Mouse (Mus musculus) E14TG2a.4 (cell line): ENCODE results near the gene Gm20388.

ENCODE experiments used
- CTCF ChIP-seq: conservative IDR thresholded peaks from 2 replicates; pipeline ENCODE4 v1.5.1; 2014; ENCODE audit warnings: low read length
- NANOG ChIP-seq: IDR thresholded peaks from 2 replicates; pipeline ENCODE4 v1.6.1; 2014; ENCODE audit warnings: borderline replicate concordance, low read length, mixed read lengths

DNA sequence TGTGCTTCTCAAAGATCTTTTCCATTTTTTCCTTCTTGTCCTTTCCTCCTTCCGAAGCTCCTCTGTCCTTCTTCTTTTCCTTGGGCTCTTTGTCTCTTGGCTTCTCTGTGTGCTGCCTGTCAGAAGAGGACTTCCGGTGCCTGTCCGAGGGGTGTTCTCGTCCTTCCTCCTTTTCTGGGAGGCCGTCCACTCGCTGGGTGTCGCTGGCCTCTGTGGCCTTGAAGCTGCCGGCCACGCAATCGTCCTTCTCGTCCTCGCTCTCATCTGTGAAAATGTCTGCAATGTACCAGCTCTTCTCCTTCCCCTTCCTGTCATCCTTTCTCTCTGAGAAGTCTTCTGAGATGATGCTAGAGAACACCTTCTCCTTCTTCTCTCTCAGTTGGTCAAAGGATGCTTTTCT, 2982.8 kb downstream of the Gm20388 start:
- no peak for TF ChIP-seq NANOG
- no peak for TF ChIP-seq CTCF
